Mouse (Mus musculus) ovary, adult 18-20 months (tissue): ENCODE data around the gene Golph3l.
"Not testable (repeated sequence)": the region's sequence is repeated elsewhere in the genome, so short reads cannot be mapped to it uniquely, and the experiment has no call there.

Experiments used
- DNase-seq: peaks from one replicate; pipeline ENCODE4 v3.0.0; 2022; ENCODE audit warnings: low spot score, mixed read lengths

Gene Golph3l

DNA sequence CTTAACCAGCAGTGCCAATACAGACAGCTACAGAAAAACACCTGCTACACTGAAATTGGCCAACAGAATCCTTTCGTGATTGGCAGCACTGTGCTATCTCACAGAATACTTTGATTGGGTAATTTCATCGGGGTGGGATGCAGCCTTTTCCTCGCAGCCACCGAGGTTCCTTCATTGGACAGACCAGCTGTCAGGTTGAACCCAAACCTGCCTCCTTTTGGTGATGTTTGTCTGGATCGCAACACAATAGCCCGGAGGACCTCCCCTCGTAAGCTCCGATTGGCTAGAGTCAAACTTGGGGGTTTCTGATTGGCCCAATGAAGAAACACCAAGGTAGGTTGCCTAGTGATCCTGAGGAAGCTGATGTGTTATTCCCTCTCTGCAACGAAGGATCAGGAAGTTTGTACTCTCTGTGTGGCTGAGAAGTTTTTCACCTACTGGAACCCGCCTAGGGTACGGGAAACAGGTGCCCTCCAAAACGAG lies at the start of gene Golph3l:
Gene Golph3l, plus strand, starts transcription at position 331 of the 483 bp plus-strand sequence.
- DNase-seq, result peak; percentile 95

DNA sequence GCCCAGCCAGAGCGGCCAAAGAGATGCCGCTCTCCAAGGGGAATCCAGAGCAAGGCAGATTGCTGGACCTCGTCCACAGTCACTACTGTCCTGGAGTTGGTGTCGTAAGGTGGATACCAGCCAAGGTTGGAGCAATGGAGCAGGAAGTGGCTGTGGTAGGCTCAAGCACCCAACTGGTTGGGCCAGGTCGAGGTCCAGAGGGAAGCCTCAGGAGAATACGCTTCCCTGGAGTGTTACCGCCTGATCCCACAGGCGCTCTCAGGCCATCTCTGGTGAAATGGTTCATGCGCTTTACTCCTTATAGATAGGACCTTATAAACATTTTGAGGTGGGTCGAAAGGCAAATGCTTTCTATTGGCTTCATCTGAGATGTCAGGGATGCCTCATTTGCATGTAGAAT lies 49.8 kb upstream of the Golph3l start:
- no peak for DNase-seq

DNA sequence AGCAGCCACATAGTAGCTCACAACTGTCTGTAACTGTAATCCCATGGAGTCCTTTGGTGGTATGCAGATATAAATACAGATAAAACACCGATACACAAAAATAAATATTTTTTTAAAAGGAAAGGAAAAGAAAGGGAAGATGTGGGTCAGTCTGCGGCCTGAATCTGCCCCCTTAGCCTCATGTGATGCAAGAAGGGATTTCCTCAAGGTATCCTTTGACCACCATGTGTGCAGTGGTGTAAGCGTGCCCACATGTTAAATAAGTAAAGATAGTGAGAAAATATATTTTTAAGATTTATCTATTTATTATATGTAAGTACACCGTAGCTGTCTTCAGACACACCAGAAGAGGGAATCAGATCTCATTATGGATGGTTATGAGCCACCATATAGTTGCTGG lies 48.9 kb upstream of the Golph3l start:
- no peak for DNase-seq

DNA sequence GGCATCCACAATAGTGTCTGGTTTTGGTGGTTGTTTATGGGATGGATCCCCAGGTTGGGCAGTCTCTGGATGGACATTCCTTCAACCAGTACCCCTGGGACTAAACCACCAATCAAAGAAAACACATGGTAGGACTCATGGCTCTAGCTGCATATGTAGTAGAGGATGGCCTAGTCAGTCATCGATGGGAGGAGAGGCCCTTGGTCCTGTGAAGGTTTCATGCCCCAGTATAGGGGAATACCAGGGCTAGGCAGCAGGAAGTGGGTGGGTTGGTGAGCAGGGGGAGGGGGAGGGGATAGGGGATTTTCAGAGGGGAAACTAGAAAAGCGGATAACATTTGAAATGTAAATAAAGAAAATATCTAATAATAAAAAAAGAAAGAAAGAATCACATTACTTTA lies 47.5 kb upstream of the Golph3l start:
- not testable (repeated sequence) for DNase-seq

DNA sequence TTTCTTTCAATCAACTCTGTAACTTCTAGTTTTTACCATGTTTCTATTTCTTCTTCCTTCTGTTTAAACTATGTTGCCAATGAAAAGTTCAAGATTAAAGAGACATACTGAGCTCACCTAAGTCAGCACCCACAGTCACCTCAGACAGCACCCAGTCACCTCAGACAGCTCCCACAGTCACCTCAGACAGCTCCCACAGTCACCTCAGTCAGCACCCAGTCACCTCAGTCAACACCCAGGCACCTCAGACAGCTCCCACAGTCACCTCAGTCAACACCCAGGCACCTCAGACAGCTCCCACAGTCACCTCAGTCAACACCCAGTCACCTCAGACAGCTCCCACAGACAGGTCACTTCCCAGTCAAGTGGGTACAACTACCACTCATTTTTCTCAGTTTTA lies 46.6 kb upstream of the Golph3l start:
- DNase-seq, result no peak

DNA sequence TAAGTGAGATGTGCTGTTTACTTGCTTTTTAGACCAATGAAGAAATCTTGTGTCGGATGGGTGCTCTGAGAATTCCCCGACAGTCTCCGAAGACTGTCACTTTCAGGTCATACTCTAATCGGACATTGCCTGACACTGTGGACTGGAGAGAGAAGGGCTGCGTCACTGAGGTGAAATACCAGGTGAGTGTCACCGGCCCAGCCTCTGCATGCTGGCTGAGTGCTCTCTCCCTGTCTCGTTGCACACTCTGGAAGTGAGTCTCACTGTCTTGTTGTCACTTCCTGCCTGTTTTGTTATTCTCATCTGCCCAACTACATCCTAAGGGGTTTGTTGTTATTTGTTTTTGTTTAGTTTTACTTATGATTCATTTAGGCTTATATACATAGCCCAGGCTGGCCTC lies 45.8 kb upstream of the Golph3l start:
- no peak for DNase-seq

DNA sequence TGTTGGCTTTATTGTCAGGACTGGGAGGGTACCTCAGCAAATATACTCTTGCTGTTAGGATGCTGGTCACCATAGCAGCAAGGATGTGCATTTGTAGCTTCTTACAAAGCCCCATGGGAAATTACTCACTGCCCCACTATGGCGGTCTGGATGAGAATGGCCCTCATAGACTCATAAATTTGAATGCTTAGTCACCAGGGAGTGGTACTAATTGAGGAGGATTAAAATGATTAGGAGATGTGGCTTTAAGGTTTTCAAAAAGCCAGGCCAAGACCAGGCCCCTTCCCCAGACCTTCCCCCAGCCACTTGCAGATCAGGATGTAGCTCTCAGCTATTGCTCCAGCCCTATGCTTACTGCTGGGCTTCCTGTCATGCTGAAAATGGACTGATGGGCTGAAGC lies 38.6 kb upstream of the Golph3l start:
- no peak for DNase-seq

DNA sequence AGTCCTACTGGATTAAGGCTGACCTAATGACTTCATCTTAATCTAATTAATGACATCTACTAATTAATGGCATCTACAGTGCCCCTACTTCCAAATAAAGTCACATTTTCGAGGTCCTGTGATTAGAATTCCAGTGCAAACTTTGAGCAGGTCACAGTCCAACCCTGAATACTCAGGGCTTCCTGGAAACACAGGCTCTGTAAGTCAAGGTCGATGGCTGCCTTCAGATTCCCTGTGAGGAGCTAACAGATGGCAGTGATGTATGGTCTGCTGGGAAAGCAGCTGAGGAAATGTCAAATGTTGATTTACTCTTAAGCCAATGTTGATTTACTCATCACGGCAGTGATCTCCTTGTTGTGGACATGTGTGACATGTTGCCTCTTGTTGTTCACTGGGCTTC lies 34.7 kb upstream of the Golph3l start:
- DNase-seq, result no peak

DNA sequence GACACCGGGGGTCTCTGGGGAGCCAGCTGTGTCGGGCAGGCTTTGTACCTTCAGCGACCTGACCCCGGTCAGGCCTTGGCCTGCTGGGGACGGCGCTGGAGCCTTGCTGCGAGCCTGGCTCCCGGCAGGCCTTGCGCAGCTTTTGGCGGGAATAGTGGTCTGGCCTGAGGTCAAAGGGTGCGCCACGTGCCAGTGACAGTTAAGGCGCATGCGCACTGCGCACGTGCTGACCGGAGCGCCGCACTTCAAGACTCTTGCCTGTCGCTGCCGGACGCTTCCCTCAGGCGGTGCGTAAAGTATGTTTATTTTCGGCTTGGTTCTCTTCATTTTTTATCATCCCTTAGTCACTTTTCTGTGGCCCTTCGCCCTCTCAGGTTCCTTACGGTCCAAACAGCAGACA lies 29.3 kb upstream of the Golph3l start, which contains the start of gene Hormad1:
Gene Hormad1, plus strand, starts transcription at position 241 of the 400 bp plus-strand sequence.
- no peak for DNase-seq

DNA sequence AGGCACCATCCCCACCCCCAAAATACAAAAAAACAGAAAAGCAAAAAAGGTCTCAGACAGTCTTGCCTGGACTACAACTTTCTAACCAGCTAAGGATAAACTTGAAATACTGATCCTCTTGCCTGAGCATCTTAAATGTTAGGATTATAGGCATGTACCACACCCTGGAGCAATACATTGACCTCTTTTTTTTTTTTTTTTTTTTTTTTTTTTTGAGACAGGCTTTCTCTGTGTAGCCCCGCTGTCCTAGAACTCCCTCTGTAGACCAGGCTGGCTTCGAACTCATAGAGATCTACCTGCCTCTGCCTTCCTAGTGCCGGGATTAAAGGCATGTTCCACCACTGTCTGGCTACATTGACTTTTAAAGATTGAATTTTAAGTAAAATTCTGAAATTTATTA lies 28.0 kb upstream of the Golph3l start:
- DNase-seq, result no peak

DNA sequence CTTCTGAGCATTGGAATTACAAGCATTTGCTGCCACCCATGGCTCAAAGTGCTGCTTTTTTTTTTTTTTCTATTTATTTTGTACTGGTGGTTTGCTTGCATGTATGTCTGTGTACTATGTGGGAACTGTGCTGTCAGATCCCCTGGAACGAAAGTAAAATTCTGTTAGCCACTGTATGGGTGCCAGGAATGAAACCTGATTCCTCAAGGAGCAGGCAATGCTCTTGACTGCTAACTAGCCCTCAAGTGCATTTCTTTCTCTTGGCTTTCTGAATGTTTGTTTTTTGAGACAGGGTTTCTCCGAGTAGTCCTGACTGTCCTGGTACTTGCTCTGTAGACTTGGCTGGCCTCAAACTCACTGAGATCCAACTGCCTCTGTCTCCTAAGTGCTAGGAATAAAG lies 26.9 kb upstream of the Golph3l start:
- DNase-seq, result no peak

DNA sequence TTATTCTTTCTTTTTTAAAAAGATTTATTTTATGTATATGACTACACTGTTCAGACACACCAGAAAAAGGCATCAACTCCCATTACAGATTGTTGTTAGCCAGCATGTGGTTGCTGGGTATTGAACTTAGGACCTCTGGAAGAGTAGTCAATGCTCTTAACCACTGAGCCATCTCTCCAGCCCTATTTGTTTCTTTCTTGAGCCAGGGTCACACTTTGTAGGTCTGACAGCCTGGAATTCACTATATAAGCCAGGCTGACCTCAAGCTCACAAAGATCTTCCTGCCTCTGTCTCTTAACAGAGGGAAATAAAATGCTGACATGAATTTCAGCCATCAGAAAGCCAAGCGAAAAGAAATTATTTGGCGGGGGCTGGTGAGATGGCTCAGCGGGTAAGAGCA lies 19.1 kb upstream of the Golph3l start:
- no peak for DNase-seq

DNA sequence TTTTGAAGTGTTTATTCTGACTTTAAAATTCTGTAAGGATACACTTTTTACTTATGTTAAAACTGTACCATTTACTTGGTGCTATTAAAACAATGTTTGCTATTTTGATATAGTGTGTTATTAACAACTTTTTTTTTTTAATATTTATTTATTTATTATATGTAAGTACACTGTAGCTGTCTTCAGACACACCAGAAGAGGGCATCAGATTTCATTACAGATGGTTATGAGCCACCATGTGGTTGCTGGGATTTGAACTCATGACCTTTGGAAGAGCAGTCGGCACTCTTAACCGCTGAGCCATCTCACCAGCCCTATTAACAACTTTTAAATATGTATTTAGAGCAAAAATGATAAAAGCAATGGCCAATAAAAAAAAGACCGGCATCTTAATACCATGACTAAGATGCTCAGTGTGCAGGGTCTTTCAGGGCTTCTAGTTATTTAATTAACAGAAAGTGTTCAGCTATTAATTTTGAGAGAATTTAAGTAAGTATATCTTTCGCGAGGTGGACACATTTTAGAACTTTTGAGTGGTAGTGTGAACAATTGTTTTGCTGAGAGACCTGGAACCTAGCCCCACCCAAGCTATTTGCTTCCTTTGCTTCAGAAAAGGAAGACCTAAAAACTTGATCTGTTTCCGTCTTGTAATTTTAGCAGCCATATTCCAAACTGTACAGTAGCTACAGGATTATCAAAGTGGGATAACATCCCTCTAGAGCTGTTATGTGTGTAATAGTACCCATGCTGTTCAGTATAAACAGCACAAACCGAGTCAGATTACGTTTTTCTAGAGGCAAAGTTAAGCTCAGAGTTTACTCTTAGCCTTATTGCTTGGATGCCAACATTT lies 755 bp upstream of the Golph3l start:
- no peak for DNase-seq

DNA sequence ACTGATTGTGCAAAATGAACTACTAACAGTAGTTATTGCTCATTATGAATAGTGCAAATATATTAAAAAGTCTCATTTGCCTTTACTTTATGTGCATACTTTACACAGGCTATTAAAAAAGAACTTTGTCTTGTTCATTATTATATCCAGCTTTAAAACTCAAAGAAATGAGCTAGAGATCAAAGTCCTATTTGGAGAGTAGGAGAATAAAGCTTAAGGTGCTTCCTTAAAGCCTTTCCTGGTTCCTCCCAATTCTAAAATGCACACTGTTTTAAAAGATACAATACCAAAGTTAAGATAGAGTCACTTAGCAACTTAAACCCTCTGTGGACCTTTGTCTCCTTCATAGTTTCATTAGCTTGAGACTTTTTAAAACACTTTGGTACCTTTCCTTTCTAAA lies 10.0 kb downstream of the Golph3l start:
- DNase-seq, result no peak

DNA sequence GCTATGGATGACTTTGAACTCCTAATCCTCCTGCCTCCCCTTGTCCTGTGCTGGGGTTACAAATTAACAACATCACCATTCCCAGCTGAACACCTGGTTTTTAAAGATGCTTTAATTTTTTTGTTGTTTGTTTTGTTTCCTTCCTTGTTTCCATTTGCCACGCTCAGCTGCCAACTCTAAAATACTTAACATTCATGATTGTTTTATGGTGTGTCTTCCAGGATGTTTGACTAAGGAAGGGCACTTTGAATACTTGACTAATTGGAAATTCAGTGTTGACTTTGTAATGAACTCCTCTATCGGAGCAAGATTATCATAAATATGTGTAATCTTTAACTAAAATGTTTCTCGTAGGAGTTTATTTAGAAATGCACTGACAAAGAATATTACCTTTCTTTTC lies 12.6 kb downstream of the Golph3l start:
- no peak for DNase-seq

DNA sequence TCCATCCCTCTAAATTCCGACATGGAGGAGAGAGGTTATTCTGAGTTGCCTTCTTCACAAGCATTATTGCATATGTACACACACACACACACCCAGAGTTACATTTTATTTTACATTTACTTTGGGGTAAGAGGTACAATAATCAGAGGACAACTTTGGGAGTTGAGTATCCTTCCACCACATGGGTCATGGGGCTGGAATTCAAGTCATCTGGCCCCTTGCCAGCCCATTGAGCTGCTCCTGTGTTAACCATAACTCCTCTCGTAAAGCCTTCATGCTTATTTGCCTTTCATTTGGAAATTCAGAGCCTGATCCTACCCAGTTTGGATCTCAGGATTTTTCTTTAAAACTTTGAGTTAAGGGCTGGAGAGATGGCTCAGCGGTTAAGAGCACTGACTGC lies 17.4 kb downstream of the Golph3l start:
- DNase-seq, result no peak

DNA sequence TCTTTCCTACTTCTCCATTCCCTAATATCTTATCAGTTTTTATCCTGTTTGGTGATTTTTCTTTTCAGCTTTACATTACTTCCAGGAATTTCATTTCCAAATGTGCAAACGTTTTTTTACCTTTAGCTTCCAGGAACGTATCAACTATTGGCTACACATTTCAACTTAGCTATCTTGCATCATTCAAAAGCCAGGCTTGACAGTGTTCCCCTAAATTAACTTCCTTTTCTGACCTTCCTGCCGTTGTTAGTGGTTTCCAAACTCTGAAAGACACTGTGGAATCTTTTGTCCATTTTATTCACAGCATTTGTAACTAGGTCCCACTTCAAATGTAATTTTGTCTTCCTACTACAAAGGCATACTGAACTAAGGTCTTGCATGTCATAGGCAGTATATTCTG lies 20.5 kb downstream of the Golph3l start:
- no peak for DNase-seq

DNA sequence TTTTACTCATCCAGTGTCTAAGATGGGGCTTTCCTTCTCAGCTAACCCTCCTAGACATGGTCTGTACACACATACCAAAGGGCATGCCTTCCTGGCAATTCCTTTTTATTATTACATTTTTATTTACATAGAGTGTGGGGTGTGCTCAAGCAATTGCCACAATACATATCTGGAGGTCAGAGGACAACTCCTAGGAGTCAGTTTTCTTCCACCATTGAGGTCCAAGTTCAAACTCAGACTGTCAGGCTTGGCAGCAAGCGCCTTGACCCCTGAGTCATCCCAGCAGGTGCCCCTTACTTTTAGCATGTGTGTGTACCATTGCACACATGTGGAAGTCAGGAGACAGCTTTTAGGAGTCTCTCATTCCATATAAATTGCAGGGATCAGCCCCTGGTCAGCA lies 25.3 kb downstream of the Golph3l start:
- DNase-seq, result no peak

DNA sequence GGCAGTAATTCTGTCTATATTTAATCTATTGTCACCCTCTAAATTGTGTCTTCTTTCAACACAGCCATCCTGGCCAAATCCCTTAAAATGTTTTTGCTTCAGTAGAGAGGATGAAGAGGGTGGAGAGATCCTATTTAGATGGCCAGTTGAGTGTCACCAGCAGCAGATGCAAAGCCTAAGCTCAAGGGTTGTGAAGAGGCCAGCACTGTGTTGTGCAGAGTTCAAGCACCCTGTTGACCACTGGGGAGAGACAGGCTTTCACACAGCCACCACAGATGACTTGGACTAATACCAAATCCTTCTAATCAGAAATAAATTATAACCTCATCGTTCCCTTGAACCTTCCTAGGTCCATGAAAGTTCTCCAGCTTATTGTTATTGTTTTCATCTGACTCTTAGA lies 29.8 kb downstream of the Golph3l start:
- no peak for DNase-seq

DNA sequence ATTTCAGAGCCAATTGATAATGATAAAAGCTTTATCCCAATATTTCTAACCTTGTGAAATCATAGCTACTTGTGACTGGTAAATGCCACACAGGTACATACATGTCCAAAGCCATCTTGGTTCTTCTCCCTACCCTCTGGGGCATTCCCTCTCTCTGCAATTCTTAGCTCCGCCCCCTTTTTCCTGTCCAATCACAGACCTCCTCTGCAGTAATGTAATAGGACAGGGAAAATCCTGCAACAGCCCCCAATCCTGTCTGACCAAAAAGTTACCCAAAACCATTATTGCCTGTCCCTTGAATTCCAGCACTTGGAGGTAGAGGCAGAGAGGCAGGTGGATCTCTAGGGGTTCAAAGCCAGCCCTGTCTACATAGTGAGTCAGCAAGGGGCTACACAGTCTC lies 32.5 kb downstream of the Golph3l start:
- DNase-seq, result no peak

DNA sequence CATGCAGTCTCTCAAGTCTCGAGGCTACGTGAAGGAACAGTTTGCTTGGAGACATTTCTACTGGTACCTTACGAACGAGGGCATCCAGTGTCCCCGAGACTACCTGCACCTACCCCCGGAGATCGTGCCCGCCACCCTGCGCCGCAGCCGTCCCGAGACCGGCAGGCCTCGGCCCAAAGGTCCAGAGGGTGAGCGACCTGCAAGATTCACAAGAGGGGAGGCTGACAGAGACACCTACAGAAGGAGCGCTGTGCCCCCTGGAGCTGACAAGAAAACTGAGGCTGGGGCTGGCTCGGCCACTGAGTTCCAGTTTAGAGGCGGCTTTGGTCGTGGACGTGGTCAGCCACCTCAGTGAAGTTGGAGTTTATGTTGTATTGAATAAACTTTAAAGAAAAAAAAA lies 33.7 kb downstream of the Golph3l start:
- DNase-seq, result not testable (repeated sequence)

DNA sequence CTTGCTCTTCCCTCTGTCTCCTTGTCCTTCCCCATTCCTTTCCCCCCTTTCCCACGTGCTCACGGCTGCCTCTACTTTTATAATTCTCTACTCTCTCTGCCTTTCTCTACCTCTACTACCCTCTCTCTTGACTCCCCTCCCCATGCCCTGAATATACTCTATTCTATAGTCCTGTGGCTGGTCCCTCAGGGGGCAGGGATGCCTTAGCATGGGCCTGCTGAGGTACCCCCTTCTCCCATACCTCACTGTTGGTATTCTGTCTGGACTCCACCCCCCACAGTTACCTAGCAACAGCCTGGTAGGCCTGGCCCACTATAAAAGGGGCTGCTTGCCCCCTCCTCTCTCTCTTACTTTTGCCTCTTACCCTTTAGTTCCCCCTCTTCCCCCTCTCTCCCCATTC lies 34.8 kb downstream of the Golph3l start:
- DNase-seq, result no peak

DNA sequence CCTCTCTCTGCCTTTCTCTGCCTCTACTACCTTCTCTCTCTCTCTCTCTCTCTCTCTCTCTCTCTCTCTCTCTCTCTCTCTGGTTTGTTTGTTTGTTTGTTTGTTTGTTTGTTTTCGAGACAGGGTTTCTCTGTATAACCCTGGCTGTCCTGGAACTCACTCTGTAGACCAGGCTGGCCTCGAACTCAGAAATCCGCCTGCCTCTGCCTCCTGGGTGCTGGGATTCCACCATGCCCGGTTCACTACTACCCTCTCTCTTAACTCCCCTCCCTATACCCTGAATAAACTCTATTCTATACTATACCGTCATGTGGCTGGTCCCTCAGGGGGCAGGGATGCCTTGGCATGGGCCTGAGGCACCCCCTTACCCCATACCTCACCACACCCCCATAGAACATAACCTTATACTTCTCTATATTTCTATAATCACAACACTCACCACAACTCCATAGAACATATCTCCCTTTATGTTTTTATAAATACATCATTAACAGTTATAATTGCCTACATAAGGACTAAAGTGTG lies 35.3 kb downstream of the Golph3l start:
- DNase-seq, result not testable (repeated sequence)
